Mouse (Mus musculus) layer of hippocampus, postnatal 10 days (tissue): ENCODE data around the gene Gm21454. TPM values are rescaled to one million over a fixed set of nuclear protein-coding genes. Genes with fewer than 3 reads are reported as not detected.
"Not testable (repeated sequence)": the region's sequence is repeated elsewhere in the genome, so short reads cannot be mapped to it uniquely, and the experiment has no call there.

Experiments
- DNase-seq, 2 experiments: peaks; one replicate each; pipeline ENCODE4 v3.0.0; 2021; ENCODE audit warnings: low spot score in 2 of 2
- long read RNA-seq: library from polyadenylated mRNA; stranded (forward); transcript quantifications from one replicate; pipeline ENCODE4 v2.0.0, GENCODE M21; 2023
- total RNA-seq, 2 experiments: library from RNA; stranded (reverse); gene quantifications; 2 replicates each; pipeline ENCODE4 v1.2.3; 2021

Gm21454 gene
- total RNA-seq, result not detected
- long read RNA-seq, result 0 reads

DNA sequence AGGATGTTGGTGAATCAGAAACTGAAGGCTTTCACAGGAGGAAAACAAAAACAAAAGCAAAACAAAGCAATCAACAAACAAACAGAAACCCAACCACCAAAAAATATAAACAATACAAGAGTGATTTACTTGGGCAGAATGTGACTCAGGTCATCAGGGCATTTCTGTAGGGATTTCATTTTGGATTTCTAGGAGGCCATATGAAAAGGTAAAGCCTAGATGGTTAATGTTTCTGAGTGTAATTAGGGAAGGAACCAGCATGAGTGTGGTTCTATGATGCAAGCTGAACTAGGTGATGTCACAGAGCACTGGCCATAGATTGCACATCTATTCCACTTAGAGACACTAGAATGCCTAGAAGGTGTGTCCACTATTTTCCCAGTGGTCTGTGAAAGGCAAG lies at the start of gene Gm21454, which contains the start of gene Gm21440:
Gm21454 (plus strand) TSS at position 352 of the 400 bp plus-strand sequence.
Gm21440 (plus strand) TSS at position 301 of the 400 bp plus-strand sequence.
- DNase-seq, result not testable (repeated sequence)

DNA sequence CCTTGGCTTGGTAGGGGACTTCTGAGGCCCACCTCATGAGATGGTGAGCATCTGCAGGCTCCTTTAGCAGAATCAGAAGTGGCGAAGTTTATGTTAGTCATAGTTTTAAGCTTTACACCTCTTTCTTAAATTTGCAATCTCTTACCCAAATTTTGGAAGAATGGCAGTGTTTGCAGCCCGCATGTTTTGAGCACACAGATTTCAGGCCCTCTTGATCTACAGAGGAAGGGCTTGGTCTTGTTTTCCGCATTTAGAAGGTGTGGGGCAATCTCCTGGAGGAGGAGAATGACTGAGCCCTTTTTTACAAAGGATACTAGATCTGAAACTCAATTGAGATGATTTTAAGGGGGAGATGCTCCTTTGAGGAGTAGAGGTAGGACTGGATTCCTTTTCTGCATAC lies 28.4 kb upstream of the Gm21454 start, which contains the start of gene Gm21828:
Gm21828 (minus strand) TSS at position 101 of the 400 bp plus-strand sequence.
- DNase-seq, result not testable (repeated sequence)

GRCm38 (mm10) chrY:13348963-13349362 lies 96.7 kb downstream of the Gm21454 start, which contains the start of gene Gm21725:
Gene Gm21725, minus strand, starts transcription at chrY:13349063.
- not testable (repeated sequence) for DNase-seq

Other genes starting within 250 kb of the Gm21454 start
- gene Gm20807, start 209.6 kb upstream of the Gm21454 start, total RNA-seq, result not detected
- not detected for gene Gm21891, start 119.0 kb upstream of the Gm21454 start, total RNA-seq
- gene Gm21425, start 90.5 kb upstream of the Gm21454 start, total RNA-seq, result not detected
- gene Gm21828, start 28.5 kb upstream of the Gm21454 start, total RNA-seq, result not detected
- gene Gm21440, start 51 bp upstream of the Gm21454 start, total RNA-seq, result not detected
- not detected for gene Gm21725, start 96.6 kb downstream of the Gm21454 start, total RNA-seq
- gene Gm21866, start 213.1 kb downstream of the Gm21454 start, total RNA-seq, result not detected
- not detected for gene Gm20773, start 241.6 kb downstream of the Gm21454 start, total RNA-seq